Mouse (Mus musculus) WW6 (cell line): Measurements from ENCODE around the gene Arhgap24.
"Not testable (repeated sequence)": the region's sequence is repeated elsewhere in the genome, so short reads cannot be mapped to it uniquely, and the experiment has no call there.

Source experiments
- DNase-seq: peaks from one replicate; pipeline ENCODE4 v3.0.0-alpha.2; 2013; ENCODE audit warnings: low read depth, low spot score

The Arhgap24 gene

DNA sequence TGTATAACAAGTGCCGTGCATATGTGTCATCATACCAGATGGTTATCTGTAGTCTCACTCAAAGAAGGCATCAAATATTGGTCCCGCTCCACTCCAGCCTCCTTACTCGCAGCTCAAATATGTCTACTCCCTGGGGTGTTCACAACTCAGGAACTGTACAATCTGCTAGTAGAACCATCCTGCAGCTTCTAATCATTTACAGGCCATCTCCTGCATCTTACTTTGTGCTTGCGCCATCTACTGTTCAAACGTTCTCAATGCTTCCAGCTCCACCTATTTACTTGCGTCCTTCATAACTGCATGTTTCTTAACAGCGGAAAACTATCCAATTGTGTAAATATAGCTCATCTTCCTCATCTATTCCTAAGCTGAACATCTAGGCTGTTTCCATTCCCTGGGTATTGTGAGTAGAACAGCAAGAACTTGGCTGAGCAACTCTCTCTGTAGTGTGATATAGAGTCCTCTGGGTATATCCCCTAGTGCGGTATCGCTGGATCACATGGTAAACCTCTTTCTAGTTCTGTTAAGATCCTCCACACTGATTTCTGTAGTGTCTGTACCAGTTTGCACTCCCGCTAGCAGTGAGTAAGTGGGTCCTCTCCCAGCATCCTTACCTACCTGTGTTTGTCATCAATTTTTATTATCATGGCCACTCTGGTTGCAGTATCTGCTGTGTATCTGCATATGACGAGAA lies 393.6 kb downstream of the Arhgap24 start:
- peak; percentile 24 for DNase-seq

DNA sequence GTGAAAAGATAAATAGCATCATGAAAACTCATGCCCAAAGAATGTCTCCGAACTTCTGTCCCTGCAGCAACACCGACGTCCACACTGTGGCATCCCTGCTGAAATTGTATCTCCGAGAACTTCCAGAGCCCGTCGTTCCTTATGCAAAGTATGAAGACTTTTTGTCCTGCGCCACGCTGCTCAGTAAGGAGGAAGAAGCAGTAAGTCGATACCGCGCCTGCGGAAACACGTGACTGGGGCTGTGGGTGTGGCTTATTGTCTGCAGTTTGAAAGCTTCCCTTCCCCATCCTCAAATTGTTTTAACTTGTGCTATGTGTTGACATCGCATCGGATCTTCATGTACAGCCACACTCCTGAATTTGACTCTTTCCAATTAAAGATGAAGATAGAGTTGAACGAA lies 394.4 kb downstream of the Arhgap24 start:
- DNase-seq: no peak

GRCm38 (mm10) chr5:102888482-102889162 lies 407.4 kb downstream of the Arhgap24 start:
- no peak for DNase-seq

- no peak for DNase-seq
Observed at GRCm38 (mm10) chr5:102889163-102889488, 407.9 kb downstream of the Arhgap24 start.

- no peak for DNase-seq
Observed at GRCm38 (mm10) chr5:102892226-102892625, 411.0 kb downstream of the Arhgap24 start.

GRCm38 (mm10) chr5:102898301-102898700 lies 417.1 kb downstream of the Arhgap24 start:
- no peak for DNase-seq

DNA sequence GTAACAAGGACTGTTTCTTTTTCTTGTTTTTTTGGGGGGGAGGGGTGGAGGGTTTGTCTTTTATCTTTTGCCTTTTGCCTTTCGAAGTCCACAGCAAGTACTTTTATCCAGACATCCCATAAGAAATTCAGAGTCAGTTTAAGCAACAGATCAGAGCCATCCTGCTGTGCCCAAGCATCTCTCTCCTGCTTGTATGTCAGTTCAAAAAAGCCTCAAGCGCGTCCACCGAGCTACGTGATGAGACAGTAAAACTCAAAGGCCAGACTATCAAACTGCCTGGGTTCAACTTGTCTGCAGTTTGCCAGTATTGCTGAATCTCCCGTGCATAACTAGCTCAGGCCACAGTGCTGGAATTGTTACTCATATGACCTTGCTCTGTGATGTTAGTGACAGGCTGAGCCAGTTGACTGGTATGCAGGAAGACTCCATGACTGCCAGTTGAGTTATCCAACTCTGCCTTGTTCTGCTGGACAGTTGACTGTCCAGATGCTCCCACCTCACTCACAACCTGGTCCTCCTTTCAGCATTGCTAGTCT lies 418.6 kb downstream of the Arhgap24 start:
- no peak for DNase-seq

DNA sequence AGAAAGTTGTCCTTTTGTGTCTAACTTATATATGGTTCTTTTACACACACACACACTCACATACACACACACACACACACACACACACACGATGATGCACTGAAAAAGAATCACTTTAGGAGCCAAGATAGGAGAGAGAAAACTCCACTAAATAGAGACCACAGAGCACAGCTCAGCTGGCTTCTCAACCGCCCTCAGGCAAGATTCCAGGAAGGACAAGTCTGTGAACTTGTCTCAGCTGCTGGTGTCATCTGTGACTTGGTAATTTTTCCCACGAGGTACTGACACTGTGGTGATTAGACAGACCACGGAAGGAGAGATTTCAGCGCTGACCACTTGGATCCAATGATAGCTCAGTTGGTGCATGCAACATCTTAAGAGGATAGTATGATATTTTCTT lies 420.0 kb downstream of the Arhgap24 start:
- no peak for DNase-seq

GRCm38 (mm10) chr5:102903487-102903886 lies 422.3 kb downstream of the Arhgap24 start:
- DNase-seq: no peak

GRCm38 (mm10) chr5:102904066-102904465 lies 422.9 kb downstream of the Arhgap24 start:
- no peak for DNase-seq

DNA sequence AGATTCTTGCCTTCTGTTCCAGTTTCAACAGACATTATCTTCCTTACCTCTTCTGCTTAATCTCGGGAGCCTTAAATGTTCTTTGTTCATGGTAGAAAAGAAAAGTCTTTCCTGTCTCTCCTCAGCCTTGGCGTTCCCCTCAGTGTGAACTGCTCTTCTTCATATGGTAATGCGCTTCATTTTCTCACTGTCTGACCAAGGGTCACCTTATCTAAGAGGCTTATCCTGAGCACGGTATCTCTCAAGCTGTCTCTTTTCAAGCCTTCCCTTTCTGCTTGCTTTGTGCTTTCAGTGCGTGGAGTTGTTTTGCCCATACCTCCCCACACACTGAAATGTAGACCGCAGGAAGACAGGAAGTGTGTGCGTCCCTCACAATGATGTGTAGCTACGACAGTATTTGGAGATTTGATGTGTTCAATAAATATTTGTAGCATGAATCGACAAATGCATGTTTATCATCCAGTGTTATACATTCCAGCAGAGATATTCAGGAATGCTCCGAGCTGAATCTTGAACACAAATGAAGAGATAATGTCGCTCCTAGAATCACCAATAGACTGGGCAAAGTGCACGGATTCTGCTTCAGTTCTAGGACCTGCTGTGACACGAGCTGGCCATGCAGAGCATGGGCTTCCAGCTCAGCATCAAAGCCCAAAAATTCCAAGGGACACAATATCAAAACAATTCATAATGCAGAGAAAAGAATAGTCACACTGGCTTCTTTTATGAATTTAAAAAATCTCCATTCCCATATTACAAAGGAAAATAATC lies 424.4 kb downstream of the Arhgap24 start:
- DNase-seq: peak; percentile 22

DNA sequence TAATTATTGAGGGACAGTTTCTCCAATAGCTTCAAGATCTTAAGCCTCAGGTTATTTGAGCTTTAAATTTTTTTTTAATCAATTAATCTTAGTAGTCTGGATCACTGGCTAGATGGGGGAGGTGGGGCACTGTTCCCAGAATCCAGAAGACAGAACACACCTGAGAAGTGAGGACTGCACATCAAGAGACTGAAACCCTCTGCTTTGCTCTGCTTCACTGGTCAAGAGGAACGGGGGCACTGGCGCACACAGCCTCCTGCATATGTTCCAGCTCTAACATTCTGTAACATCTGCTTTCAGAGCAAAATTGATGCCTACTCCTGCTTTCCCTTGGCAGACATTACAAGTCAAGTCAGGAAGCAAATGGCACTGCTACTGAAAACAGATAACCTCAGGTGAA lies 439.0 kb downstream of the Arhgap24 start:
- DNase-seq: no peak

DNA sequence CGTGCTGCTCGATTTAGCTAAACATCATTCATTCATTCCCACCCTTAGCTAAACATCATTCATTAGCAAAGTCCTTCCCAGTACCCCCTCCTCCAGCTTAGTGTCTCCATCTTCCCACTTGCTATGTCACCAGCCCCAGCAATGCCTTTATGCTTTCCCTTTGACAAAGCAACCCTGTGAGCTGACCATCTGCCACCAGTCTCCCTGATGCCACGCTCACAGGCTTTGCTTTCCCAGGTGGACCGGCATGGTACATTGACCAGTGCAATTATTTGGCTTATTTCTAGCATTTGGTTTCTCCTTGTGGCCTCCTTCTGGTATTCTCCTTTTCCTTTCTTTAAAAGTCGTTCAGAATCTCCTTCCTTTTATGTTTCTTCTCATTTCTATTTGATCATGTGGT lies 445.6 kb downstream of the Arhgap24 start:
- DNase-seq: no peak

DNA sequence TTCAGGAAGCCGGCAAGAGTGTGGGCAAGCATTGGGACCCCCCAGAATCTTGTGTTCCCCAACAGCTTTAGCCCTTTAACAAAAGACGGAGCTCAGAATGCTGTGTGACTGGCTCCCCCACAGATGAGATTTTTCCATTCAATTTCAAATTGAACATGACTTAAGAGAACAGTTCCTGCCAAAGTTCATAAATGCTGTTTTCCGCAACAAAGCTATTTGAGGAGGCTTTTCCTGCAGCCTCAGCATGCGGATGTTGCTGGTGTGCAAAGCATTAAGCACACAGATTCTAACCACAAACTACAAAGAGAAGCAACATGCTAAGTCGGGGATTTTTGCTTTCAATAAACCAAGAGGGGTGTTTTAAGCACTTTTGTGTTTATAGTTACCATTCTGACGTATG lies 449.0 kb downstream of the Arhgap24 start:
- DNase-seq: no peak

GRCm38 (mm10) chr5:102943864-102944630 lies 462.9 kb downstream of the Arhgap24 start:
- not testable (repeated sequence) for DNase-seq

- no peak for DNase-seq
Observed at GRCm38 (mm10) chr5:102946625-102947024, 465.4 kb downstream of the Arhgap24 start.

GRCm38 (mm10) chr5:102947061-102947711 lies 466.0 kb downstream of the Arhgap24 start:
- DNase-seq: no peak
